Mouse (Mus musculus) MEL (cell line): ENCODE data around the gene Plxna4. TPM values are rescaled to one million over a fixed set of nuclear protein-coding genes. Genes with fewer than 3 reads are reported as not detected.

Source experiments
- DNase-seq: peaks from one replicate; pipeline ENCODE4 v3.0.0; 2011; ENCODE audit warnings: low read depth, low spot score
- H3K27ac ChIP-seq: 2 replicates; pipeline ENCODE4 v1.5.1; 2012; ENCODE audit warnings: low read depth, mild to moderate bottlenecking, control low read depth, low read length, moderate library complexity; ENCODE audit not compliant: control insufficient read depth
- H3K27me3 ChIP-seq, 2 experiments: fragments of 150-350 bp in 1 of 2; sonication (generic) in 1 of 2; 2 replicates each; pipeline ENCODE4 v1.6.1; 2012; ENCODE audit warnings: low read length in 2 of 2, mild to moderate bottlenecking in 2 of 2, improper control_type of control experiment in 1 of 2, moderate library complexity in 1 of 2; ENCODE audit not compliant: insufficient read depth in 2 of 2, control insufficient read depth in 1 of 2
- H3K36me3 ChIP-seq, 2 experiments: 2 replicates each; pipeline ENCODE4 v1.6.1; 2012 to 2014; ENCODE audit warnings: low read length in 2 of 2, improper control_type of control experiment in 1 of 2, inconsistent platforms in 1 of 2, mild to moderate bottlenecking in 1 of 2; ENCODE audit not compliant: insufficient read depth in 2 of 2, control insufficient read depth in 1 of 2
- H3K4me1 ChIP-seq, 2 experiments: fragments of 150-350 bp in 1 of 2; sonication (generic) in 1 of 2; 2 replicates each; pipeline ENCODE4 v1.6.1; 2012; ENCODE audit warnings: low read length in 2 of 2, improper control_type of control experiment in 1 of 2, mild to moderate bottlenecking in 1 of 2; ENCODE audit not compliant: insufficient read depth in 2 of 2, control insufficient read depth in 1 of 2
- H3K4me3 ChIP-seq, 2 experiments: fragments of 150-350 bp in 1 of 2; sonication (generic) in 1 of 2; 2 replicates each; pipeline ENCODE4 v1.5.1; 2012; ENCODE audit warnings: low read depth in 2 of 2, low read length in 2 of 2, mild to moderate bottlenecking in 2 of 2, moderate library complexity in 2 of 2, control low read depth in 1 of 2, improper control_type of control experiment in 1 of 2; ENCODE audit not compliant: control insufficient read depth in 1 of 2, insufficient read depth in 1 of 2
- H3K79me2 ChIP-seq: 2 replicates; pipeline ENCODE4 v1.6.1; 2012; ENCODE audit warnings: mild to moderate bottlenecking, low read length, moderate library complexity; ENCODE audit not compliant: control insufficient read depth, poor library complexity, insufficient read depth
- H3K9ac ChIP-seq: 2 replicates; pipeline ENCODE4 v1.6.1; 2012; ENCODE audit warnings: low read depth, mild to moderate bottlenecking, control low read depth, low read length, moderate library complexity; ENCODE audit not compliant: control insufficient read depth, poor library complexity, severe bottlenecking
- H3K9me3 ChIP-seq: fragments of 150-350 bp; sonication (generic); replicated peaks from 2 replicates; pipeline ENCODE4 v1.6.1; 2012; ENCODE audit warnings: mild to moderate bottlenecking, low read length, improper control_type of control experiment, moderate library complexity; ENCODE audit not compliant: insufficient read depth
- BHLHE40 ChIP-seq: IDR thresholded peaks from 2 replicates; pipeline ENCODE4 v1.6.1; 2012; ENCODE audit warnings: low read depth, mild to moderate bottlenecking, inconsistent platforms, low read length, improper control_type of control experiment, borderline replicate concordance
- CHD2 ChIP-seq: IDR thresholded peaks from 2 replicates; pipeline ENCODE4 v1.6.1; 2011; ENCODE audit warnings: low read length, improper control_type of control experiment
- E2F4 ChIP-seq: IDR thresholded peaks from 2 replicates; pipeline ENCODE4 v1.6.1; 2011; ENCODE audit warnings: low read depth, low read length, improper control_type of control experiment, borderline replicate concordance
- ELF1 ChIP-seq: IDR thresholded peaks from 2 replicates; pipeline ENCODE4 v1.6.1; 2014; ENCODE audit warnings: low read depth, mild to moderate bottlenecking, inconsistent platforms, low read length, improper control_type of control experiment, moderate library complexity
- EP300 ChIP-seq, 2 experiments: IDR thresholded peaks; 2 replicates each; pipeline ENCODE4 v1.6.1; 2011; ENCODE audit warnings: improper control_type of control experiment in 2 of 2, low read length in 2 of 2, low read depth in 1 of 2, mild to moderate bottlenecking in 1 of 2
- ETS1 ChIP-seq: IDR thresholded peaks from 2 replicates; pipeline ENCODE4 v1.6.1; 2012; ENCODE audit warnings: low read depth, mild to moderate bottlenecking, inconsistent platforms, low read length, improper control_type of control experiment, moderate library complexity
- GABPA ChIP-seq: IDR thresholded peaks from 2 replicates; pipeline ENCODE4 v1.6.1; 2012; ENCODE audit warnings: low read depth, mild to moderate bottlenecking, inconsistent platforms, low read length, improper control_type of control experiment, moderate library complexity
- GATA1 ChIP-seq: IDR thresholded peaks from 2 replicates; pipeline ENCODE4 v1.6.1; 2011; ENCODE audit warnings: low read depth, low read length, improper control_type of control experiment
- JUND ChIP-seq: IDR thresholded peaks from 2 replicates; pipeline ENCODE4 v1.6.1; 2011; ENCODE audit warnings: low read depth, mild to moderate bottlenecking, improper control_type of control experiment, low read length
- MAX ChIP-seq: IDR thresholded peaks from 2 replicates; pipeline ENCODE4 v1.6.1; 2011; ENCODE audit warnings: low read length, improper control_type of control experiment
- MEF2A ChIP-seq: IDR thresholded peaks from 2 replicates; pipeline ENCODE4 v1.6.1; 2014; ENCODE audit warnings: low read depth, mild to moderate bottlenecking, inconsistent platforms, low read length, improper control_type of control experiment; ENCODE audit not compliant: poor library complexity, insufficient replicate concordance, severe bottlenecking; ENCODE audit errors: extremely low read depth
- MYB ChIP-seq: IDR thresholded peaks from 2 replicates; pipeline ENCODE4 v1.6.1; 2011; ENCODE audit warnings: mild to moderate bottlenecking, low read depth, low read length, improper control_type of control experiment
- MYC ChIP-seq: IDR thresholded peaks from 2 replicates; pipeline ENCODE4 v1.6.1; 2011; ENCODE audit warnings: low read depth, mild to moderate bottlenecking, low read length, improper control_type of control experiment, moderate library complexity
- NELFE ChIP-seq: IDR thresholded peaks from 2 replicates; pipeline ENCODE4 v1.6.1; 2011; ENCODE audit warnings: low read depth, low read length, improper control_type of control experiment
- NRF1 ChIP-seq: IDR thresholded peaks from 2 replicates; pipeline ENCODE4 v1.6.1; 2014; ENCODE audit warnings: low read depth, mild to moderate bottlenecking, inconsistent platforms, low read length, improper control_type of control experiment, moderate library complexity; ENCODE audit not compliant: poor library complexity, insufficient read depth, severe bottlenecking
- POLR2A ChIP-seq, 2 experiments: IDR thresholded peaks; 2 replicates each; pipeline ENCODE4 v1.6.1; 2011 to 2012; ENCODE audit warnings: low read length in 2 of 2, mild to moderate bottlenecking in 2 of 2, control low read depth in 1 of 2, improper control_type of control experiment in 1 of 2, low read depth in 1 of 2, moderate library complexity in 1 of 2; ENCODE audit not compliant: control insufficient read depth in 1 of 2, insufficient read depth in 1 of 2, poor library complexity in 1 of 2
- POLR2AphosphoS2 ChIP-seq: IDR thresholded peaks from 2 replicates; pipeline ENCODE4 v1.6.1; 2011; ENCODE audit warnings: low read length, improper control_type of control experiment
- RAD21 ChIP-seq: IDR thresholded peaks from 2 replicates; pipeline ENCODE4 v1.6.1; 2011; ENCODE audit warnings: mild to moderate bottlenecking, low read depth, low read length, improper control_type of control experiment
- TAL1 ChIP-seq: IDR thresholded peaks from 2 replicates; pipeline ENCODE4 v1.6.1; 2012; ENCODE audit warnings: mild to moderate bottlenecking, inconsistent platforms, low read length, moderate library complexity, mixed read lengths
- USF2 ChIP-seq, 2 experiments: IDR thresholded peaks; 2 replicates each; pipeline ENCODE4 v1.6.1; 2011 to 2012; ENCODE audit warnings: improper control_type of control experiment in 2 of 2, low read length in 2 of 2, borderline replicate concordance in 1 of 2, inconsistent platforms in 1 of 2, low read depth in 1 of 2, mild to moderate bottlenecking in 1 of 2; ENCODE audit not compliant: insufficient read depth in 1 of 2
- ZMIZ1 ChIP-seq: IDR thresholded peaks from 2 replicates; pipeline ENCODE4 v1.6.1; 2012; ENCODE audit warnings: low read depth, mild to moderate bottlenecking, inconsistent platforms, low read length, improper control_type of control experiment, moderate library complexity
- polyA plus RNA-seq, 2 experiments: library from polyadenylated mRNA; stranded (reverse) in 1 of 2; unstranded in 1 of 2; fragments of >175 nt in 1 of 2; fragments of >200 nt in 1 of 2; gene quantifications; 2 replicates each; pipeline versions ENCODE4 v1.2.1 to v1.2.4; 2012; ENCODE audit warnings: low replicate concordance in 2 of 2, low read depth in 1 of 2; ENCODE audit not compliant: insufficient read length in 2 of 2, insufficient read depth in 1 of 2, missing spikeins in 1 of 2
- total RNA-seq: library from RNA; depleted of rRNA; stranded (reverse); fragments of 300-350 nt; gene quantifications from 2 replicates; pipeline ENCODE4 v1.2.3, GENCODE M21; 2012

Gene Plxna4
- total and polyA plus RNA-seq, 3 experiments, result 0.01 TPM; not detected in 2

GRCm38 (mm10) chr6:32224007-32224703 lies 363.8 kb downstream of the Plxna4 start:
- no peak overlapping the region for H3K9ac ChIP-seq
- TF ChIP-seq CHD2 (no peak), MYC (no peak), ETS1 (no peak), USF2 (IDR thresholded peaks at IDR 0.05; ENCODE audit: borderline replicate concordance in 1 of 2, insufficient read depth in 1 of 2, low read depth in 1 of 2, low read length in 2 of 2) (no peak), NELFE (no peak)
- H3K4me3 ChIP-seq, result no peak overlapping the region
- H3K36me3 ChIP-seq, result no peaks in the 10 kb centered on the region
- no peaks in the 10 kb centered on the region for H3K27me3 ChIP-seq
- no peaks in the 10 kb centered on the region for H3K79me2 ChIP-seq
- no peak for DNase-seq
- H3K9me3 ChIP-seq, result no peaks in the 10 kb centered on the region
- no peaks in the 10 kb centered on the region for H3K4me1 ChIP-seq
- no peak overlapping the region for H3K27ac ChIP-seq

- Histone ChIP-seq H3K9ac (no peak overlapping the region), H3K36me3 (no peaks in the 10 kb centered on the region), H3K4me3 (no peak overlapping the region), H3K27ac (no peak overlapping the region), H3K27me3 (no peaks in the 10 kb centered on the region), H3K79me2 (no peaks in the 10 kb centered on the region), H3K4me1 (no peaks in the 10 kb centered on the region), H3K9me3 (no peaks in the 10 kb centered on the region)
- no peak for TF ChIP-seq ETS1
- TF ChIP-seq MYB, result no peak
- no peak for TF ChIP-seq USF2 (IDR thresholded peaks at IDR 0.05; ENCODE audit: borderline replicate concordance in 1 of 2, insufficient read depth in 1 of 2, low read depth in 1 of 2, low read length in 2 of 2)
- TF ChIP-seq CHD2, result no peak
- no peak for TF ChIP-seq TAL1
- TF ChIP-seq ELF1, result no peak
- TF ChIP-seq POLR2AphosphoS2, result no peak
- TF ChIP-seq POLR2A (IDR thresholded peaks at IDR 0.05; ENCODE audit: control insufficient read depth in 1 of 2, insufficient read depth in 1 of 2, low read depth in 1 of 2, low read length in 2 of 2, poor library complexity in 1 of 2), result no peak
- no peak for TF ChIP-seq BHLHE40
- DNase-seq, result no peak
These were observed 367.2 kb downstream of the Plxna4 start for GRCm38 (mm10) chr6:32220765-32221164.

- no peak overlapping the region for H3K9ac ChIP-seq
These were observed 369.4 kb downstream of the Plxna4 start for GRCm38 (mm10) chr6:32218544-32218943.

More at GRCm38 (mm10) chr6:32218544-32218943, 369.4 kb downstream of the Plxna4 start:
- no peak for DNase-seq
- no peaks in the 10 kb centered on the region for H3K27me3 ChIP-seq
- no peak for TF ChIP-seq EP300 (IDR thresholded peaks at IDR 0.05; ENCODE audit: low read depth in 1 of 2, low read length in 2 of 2)
- TF ChIP-seq RAD21, result no peak
- no peak for TF ChIP-seq JUND
- no peak for TF ChIP-seq MYC
- no peak for TF ChIP-seq E2F4
- no peak for TF ChIP-seq GABPA
- no peak for TF ChIP-seq MEF2A
- TF ChIP-seq ZMIZ1, result no peak
- no peak for TF ChIP-seq NRF1
- TF ChIP-seq GATA1, result no peak
- TF ChIP-seq MAX, result no peak
- TF ChIP-seq, all 39 proteins: peak for 0
- no peaks in the 10 kb centered on the region for H3K36me3 ChIP-seq
- no peak overlapping the region for H3K4me3 ChIP-seq
- no peaks in the 10 kb centered on the region for H3K79me2 ChIP-seq
- no peaks in the 10 kb centered on the region for H3K4me1 ChIP-seq
- H3K9me3 ChIP-seq, result no peaks in the 10 kb centered on the region
- no peak overlapping the region for H3K27ac ChIP-seq
